Comparison of ENCODE assay signal across 33 mouse cellular contexts in the genomic region with DNA sequence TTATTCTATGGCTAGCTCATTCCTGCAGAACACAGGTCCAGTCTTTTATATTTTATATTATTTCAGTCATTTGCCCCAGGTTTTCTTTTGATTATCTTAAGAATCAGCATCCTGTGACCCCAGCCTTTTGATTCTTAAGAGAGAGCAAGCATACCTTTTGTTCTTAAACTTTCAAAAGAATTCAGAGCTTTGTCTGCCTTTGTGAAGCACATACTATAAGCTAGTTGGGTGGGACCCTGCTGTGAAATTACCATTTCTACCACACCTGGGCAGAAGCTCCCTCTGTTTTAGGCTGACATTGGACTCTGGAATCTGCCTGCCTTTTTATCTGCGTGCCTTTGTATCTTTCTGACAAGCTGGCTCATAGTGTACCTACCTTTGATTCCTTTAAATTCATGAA.
A peak's percentile ranks its signal among the peaks of the same experiment; 100 is the strongest.
DNase-seq lines count a peak whose midpoint lies in the region; ATAC-seq and TF ChIP-seq lines count a peak whose summit lies in the region.
"Had no signal": no experiment of that assay in that cellular context is flagged by ENCODE, and none has a peak within 500 bp of the region (broad histone marks: within the 10 kb centered on the region; RNA-seq: fewer than 3 reads in every experiment).

No protein-coding gene starts in this region.

- peak; percentile 1 for DNase-seq in midbrain, embryonic 14.5 days
- DNase-seq in WW6 (ENCODE audit: low read depth, low spot score) = peak; percentile 1
- DNase-seq in brain, embryonic 14.5 days (ENCODE audit: low read depth) = peak; percentile 32
- no peak for DNase-seq in right cerebral cortex, adult 18-20 months
- DNase-seq in layer of hippocampus, postnatal 14 days (ENCODE audit: low spot score in 2 of 2) = no peak
- DNase-seq: adrenal gland, adult 8-10 months; adrenal gland, postnatal 25 days; B cell, adult 2 months; cerebellum, adult 11-12 months; cerebellum, adult 8-10 months; cerebellum, postnatal 10 days; cerebellum, postnatal 36 days; embryo, embryonic 11 days; forebrain, postnatal 0 days; gastrocnemius, adult 2 months; gastrocnemius, postnatal 14 days; heart, adult 11 months; heart, postnatal 10 days; heart, postnatal 36 days; kidney, adult 11 months had no signal

- no peak overlapping the region for H3K4me2 ChIP-seq in midbrain, embryonic 14.5 days (ENCODE audit: low read length)
- H3K4me2 ChIP-seq in midbrain, embryonic 13.5 days (replicated peaks) = no peak overlapping the region
- H3K4me2 ChIP-seq: embryonic facial prominence, embryonic 13.5 days; forebrain, embryonic 12.5 days; heart, embryonic 12.5 days; heart, embryonic 15.5 days; hindbrain, embryonic 13.5 days; intestine, embryonic 15.5 days had no signal

- WGBS in midbrain, embryonic 14.5 days = 43% methylated on average over 1 of the region's 1 CpGs
- WGBS in midbrain, embryonic 13.5 days = 51% methylated on average over 1 of the region's 1 CpGs

- H3K9ac ChIP-seq in midbrain, embryonic 14.5 days (replicated peaks; ENCODE audit: low read length) = no peak overlapping the region
- no peak overlapping the region for H3K9ac ChIP-seq in midbrain, embryonic 13.5 days (replicated peaks)
- H3K9ac ChIP-seq: embryonic facial prominence, embryonic 13.5 days; forebrain, embryonic 12.5 days; forebrain, postnatal 0 days; heart, embryonic 12.5 days; heart, embryonic 15.5 days; hindbrain, embryonic 13.5 days; intestine, embryonic 15.5 days had no signal

- no peaks in the 10 kb centered on the region for H3K4me1 ChIP-seq in midbrain, embryonic 14.5 days (ENCODE audit: control insufficient read depth, insufficient read depth, low read length)
- H3K4me1 ChIP-seq in midbrain, embryonic 13.5 days (replicated peaks) = no peaks in the 10 kb centered on the region
- H3K4me1 ChIP-seq: embryonic facial prominence, embryonic 10.5 days; embryonic facial prominence, embryonic 13.5 days; forebrain, embryonic 12.5 days; heart, embryonic 12.5 days; heart, embryonic 15.5 days; hindbrain, embryonic 10.5 days; hindbrain, embryonic 13.5 days; intestine, embryonic 15.5 days had no signal

- H3K27ac ChIP-seq in midbrain, embryonic 14.5 days (replicated peaks; ENCODE audit: low read depth, low read length) = no peak overlapping the region
- no peak overlapping the region for H3K27ac ChIP-seq in midbrain, embryonic 13.5 days
- H3K27ac ChIP-seq: embryonic facial prominence, embryonic 10.5 days; embryonic facial prominence, embryonic 13.5 days; forebrain, embryonic 12.5 days; gastrocnemius, adult 2 months; heart, embryonic 15.5 days; hindbrain, embryonic 10.5 days; hindbrain, embryonic 13.5 days; intestine, embryonic 15.5 days had no signal

- ATAC-seq in midbrain, embryonic 14.5 days (ENCODE audit: low FRiP score, low TSS enrichment) = no peak
- no peak for ATAC-seq in midbrain, embryonic 13.5 days
- ATAC-seq: activated CD4-positive, CD25-positive, alpha-beta regulatory T cell, adult 4 months; forebrain, postnatal 0 days; hindbrain, embryonic 16.5 days; intestine, embryonic 15.5 days had no signal

- no peak overlapping the region for H3K4me3 ChIP-seq in midbrain, embryonic 14.5 days (replicated peaks; ENCODE audit: low read depth, low read length)
- H3K4me3 ChIP-seq in midbrain, embryonic 13.5 days (replicated peaks) = no peak overlapping the region
- H3K4me3 ChIP-seq: embryonic facial prominence, embryonic 10.5 days; embryonic facial prominence, embryonic 13.5 days; erythroblast, embryonic 14.5 days; forebrain, embryonic 12.5 days; gastrocnemius, adult 2 months; heart, embryonic 12.5 days; heart, embryonic 15.5 days; hindbrain, embryonic 10.5 days; hindbrain, embryonic 13.5 days; intestine, embryonic 15.5 days had no signal

- no peak for TF ChIP-seq CTCF in brain, embryonic 14.5 days (IDR thresholded peaks at IDR 0.05; ENCODE audit: borderline replicate concordance, extremely low read depth, insufficient read depth, insufficient read length)

- H3K27me3 ChIP-seq in midbrain, embryonic 14.5 days (ENCODE audit: control insufficient read depth, insufficient read depth, low read length) = no peaks in the 10 kb centered on the region
- H3K27me3 ChIP-seq in midbrain, embryonic 13.5 days = no peaks in the 10 kb centered on the region
- H3K27me3 ChIP-seq: CH12.LX; embryonic facial prominence, embryonic 13.5 days; forebrain, embryonic 12.5 days; heart, embryonic 12.5 days; heart, embryonic 15.5 days; hindbrain, embryonic 13.5 days; intestine, embryonic 15.5 days had no signal

- no peaks in the 10 kb centered on the region for H3K36me3 ChIP-seq in midbrain, embryonic 14.5 days (ENCODE audit: control insufficient read depth, insufficient read depth, low read length)
- no peaks in the 10 kb centered on the region for H3K36me3 ChIP-seq in midbrain, embryonic 13.5 days
- H3K36me3 ChIP-seq: embryonic facial prominence, embryonic 10.5 days; embryonic facial prominence, embryonic 13.5 days; forebrain, embryonic 12.5 days; heart, embryonic 12.5 days; heart, embryonic 15.5 days; hindbrain, embryonic 10.5 days; hindbrain, embryonic 13.5 days; intestine, embryonic 15.5 days had no signal

- H3K9me3 ChIP-seq in midbrain, embryonic 14.5 days (ENCODE audit: control insufficient read depth, low read length) = no peaks in the 10 kb centered on the region
- no peaks in the 10 kb centered on the region for H3K9me3 ChIP-seq in midbrain, embryonic 13.5 days
- H3K9me3 ChIP-seq: embryonic facial prominence, embryonic 10.5 days; embryonic facial prominence, embryonic 13.5 days; forebrain, embryonic 12.5 days; heart, embryonic 12.5 days; heart, embryonic 15.5 days; hindbrain, embryonic 10.5 days; hindbrain, embryonic 13.5 days; intestine, embryonic 15.5 days had no signal

- TF ChIP-seq POLR2A in brain, embryonic 14.5 days (IDR thresholded peaks at IDR 0.05; ENCODE audit: borderline replicate concordance, extremely low read depth, insufficient read depth, insufficient read length, poor library complexity, severe bottlenecking) = no peak

Comparison
In these comparisons a context has a peak if more than half of its experiments do, and no peak if none do; other contexts are left out.
1. DNase-seq: peak in midbrain, embryonic 14.5 days (single experiment), WW6 (single experiment) and brain, embryonic 14.5 days (single experiment); none in right cerebral cortex, adult 18-20 months (single experiment) and layer of hippocampus, postnatal 14 days (0 of 2).